Mouse (Mus musculus): ENCODE measurements at regions not wholly inside any gene's neighbourhood (a gene's known extent, or its start where the extent isn't known, plus 50 kb on each side); places are given as distances from the start of the nearest gene placed in this dataset.
A peak's percentile ranks its signal among the peaks of the same experiment; 100 is the strongest.

- DNase-seq, result no peak
Observed at GRCm38 (mm10) chr1:154255971-154256370, 55.0 kb downstream of the Zfp648 start.

GRCm38 (mm10) chr1:154256811-154257210, 55.8 kb downstream of the Zfp648 start:
- no peak for DNase-seq

GRCm38 (mm10) chr1:154258511-154258910, 57.5 kb downstream of the Zfp648 start:
- no peak for DNase-seq

GRCm38 (mm10) chr1:154260393-154260792, 59.4 kb downstream of the Zfp648 start:
- DNase-seq, result no peak

GRCm38 (mm10) chr1:154281438-154281837, 80.5 kb downstream of the Zfp648 start:
- peak; percentile 32 for DNase-seq

- DNase-seq, result no peak
Observed at GRCm38 (mm10) chr1:154286080-154286479, 85.1 kb downstream of the Zfp648 start.

GRCm38 (mm10) chr1:154292729-154293128, 91.7 kb downstream of the Zfp648 start:
- no peak for DNase-seq

- no peak for DNase-seq
Observed at GRCm38 (mm10) chr1:154296080-154296479, 95.1 kb downstream of the Zfp648 start.

GRCm38 (mm10) chr1:154299866-154300265, 98.9 kb downstream of the Zfp648 start:
- no peak for DNase-seq

- no peak for DNase-seq
Observed at GRCm38 (mm10) chr1:154309650-154310049, 108.7 kb downstream of the Zfp648 start.

Measured in gastrocnemius, postnatal 10 days (tissue).